Mouse (Mus musculus): ENCODE data around the gene Castor2.

Gene Castor2

GRCm38 (mm10) chr5:134164688-134165087 lies 65.2 kb downstream of the Castor2 start:
- DNase-seq (ENCODE audit: low spot score) = no peak

DNA sequence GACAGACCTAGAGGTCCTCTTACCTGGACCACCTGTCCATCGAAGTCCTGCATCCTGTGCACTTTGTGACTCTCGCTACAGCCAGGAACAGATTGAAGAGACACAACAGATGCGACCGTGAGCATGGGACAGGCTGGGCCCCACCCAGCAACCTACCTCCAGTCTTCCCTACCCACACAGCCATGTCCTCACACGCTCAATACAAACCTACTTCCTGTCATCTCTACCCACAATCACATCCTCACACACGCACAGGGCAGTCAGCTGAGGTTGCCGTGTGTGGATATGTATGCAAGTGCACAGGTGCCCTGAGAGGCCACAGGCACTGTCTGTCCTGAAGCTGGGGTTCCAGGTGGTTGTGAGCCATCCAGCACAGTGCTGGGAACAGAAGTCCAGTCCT lies 67.1 kb downstream of the Castor2 start:
- no peak for DNase-seq (ENCODE audit: low spot score)

DNA sequence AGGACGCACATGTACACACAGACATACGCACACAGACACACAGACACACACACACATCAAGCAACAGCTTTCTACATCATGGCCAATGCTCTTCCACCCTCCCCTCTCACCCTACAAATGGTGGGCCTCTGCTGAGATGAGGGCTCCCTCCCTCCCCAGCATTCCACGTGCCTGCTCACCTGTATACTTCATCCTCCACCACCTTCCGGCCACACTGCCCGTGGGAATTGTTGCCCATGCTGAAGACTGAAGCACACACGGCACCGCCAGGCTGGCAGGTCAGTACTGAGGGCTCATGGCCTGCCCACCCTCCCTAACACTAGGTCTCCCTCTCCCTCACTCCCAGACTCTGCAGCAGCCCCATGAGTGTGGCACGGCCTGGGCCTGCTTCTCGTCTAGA lies 68.5 kb downstream of the Castor2 start:
- no peak for DNase-seq (ENCODE audit: low spot score)

DNA sequence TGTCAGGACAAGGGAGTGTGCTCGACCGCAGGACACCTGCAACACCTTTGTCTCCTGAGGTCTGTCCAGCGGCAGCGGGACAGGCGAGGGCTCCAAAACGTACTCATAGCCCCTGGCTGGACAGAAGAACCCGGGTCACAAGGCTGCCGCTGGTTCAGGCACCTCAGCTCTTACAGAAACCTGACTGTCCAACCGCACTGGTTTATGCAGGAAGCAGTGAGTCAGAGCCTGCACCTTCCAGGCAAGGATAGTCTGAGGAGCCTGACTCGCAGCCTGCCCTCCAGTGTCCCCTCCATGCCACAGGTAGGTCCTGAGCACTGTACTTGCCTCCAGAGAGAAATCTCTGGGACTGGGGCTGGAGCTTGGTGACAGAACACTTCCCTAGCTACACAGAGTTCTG lies 69.7 kb downstream of the Castor2 start:
- no peak for DNase-seq (ENCODE audit: low spot score)

DNA sequence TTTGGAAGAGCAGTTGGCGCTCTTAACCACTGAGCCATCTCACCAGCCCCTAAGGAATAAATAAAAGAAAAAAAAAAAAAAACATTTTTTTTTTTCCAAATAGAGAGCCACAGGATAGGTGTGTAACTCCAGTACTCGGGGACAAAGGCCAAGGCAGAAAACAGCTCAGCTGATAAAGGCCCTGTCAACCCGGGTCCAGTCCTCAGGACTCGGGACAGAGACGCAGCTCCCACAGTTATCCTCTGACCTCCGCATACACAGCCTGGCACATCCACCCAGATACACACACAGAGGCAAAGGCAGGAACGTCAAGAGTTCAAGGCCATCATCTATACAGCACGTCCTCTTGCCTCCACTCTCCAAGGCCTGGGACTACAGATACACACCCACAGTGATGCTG lies 70.7 kb downstream of the Castor2 start:
- DNase-seq (ENCODE audit: low spot score) = no peak

- DNase-seq (ENCODE audit: low spot score) = no peak
Measured at GRCm38 (mm10) chr5:134173206-134173605, 73.7 kb downstream of the Castor2 start.

- no peak for DNase-seq (ENCODE audit: low spot score)
Measured at GRCm38 (mm10) chr5:134175696-134176095, 76.2 kb downstream of the Castor2 start.

DNA sequence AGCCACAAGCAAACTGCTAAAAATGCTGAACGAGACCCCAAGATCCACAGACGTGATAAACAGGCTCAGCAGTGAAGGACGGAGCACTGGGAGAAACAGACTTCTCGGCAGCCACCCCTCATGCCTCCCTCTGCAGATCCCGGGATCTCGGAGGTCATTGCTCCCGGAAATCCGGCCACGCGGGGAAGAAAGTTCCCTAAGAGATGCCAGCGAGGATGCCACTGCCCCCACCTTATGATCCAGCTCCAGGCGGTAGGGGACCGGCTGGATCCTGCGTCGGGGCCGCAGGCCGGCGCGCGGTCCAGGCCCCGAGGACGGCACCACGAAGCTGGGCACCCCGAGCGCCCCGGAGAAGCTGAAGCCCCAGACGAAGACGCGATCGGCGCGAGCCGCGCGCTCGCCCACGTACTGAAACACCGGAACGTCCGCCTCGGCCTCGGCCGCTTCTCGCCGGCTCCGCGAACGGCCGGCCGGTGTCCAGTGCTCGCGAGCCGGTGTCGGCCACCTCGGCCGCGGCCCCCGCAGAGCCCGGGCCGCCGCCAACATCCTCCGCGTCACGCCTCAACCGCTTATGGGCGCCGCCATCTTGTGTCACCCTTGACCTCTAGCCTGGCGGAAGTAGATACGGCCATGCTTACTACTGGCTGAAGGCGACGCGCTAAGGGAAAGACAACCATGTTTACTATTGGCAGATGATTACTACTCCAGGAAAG lies 76.8 kb downstream of the Castor2 start, which contains the start of gene Rcc1l:
Gene Rcc1l, minus strand, starts transcription at position 606 of the 713 bp plus-strand sequence.
- peak; percentile 77 for DNase-seq (ENCODE audit: low spot score)

GRCm38 (mm10) chr5:134178536-134178935 lies 79.0 kb downstream of the Castor2 start:
- no peak for DNase-seq (ENCODE audit: low spot score)

- peak; percentile 85 for DNase-seq (ENCODE audit: low spot score)
Measured at GRCm38 (mm10) chr5:134179871-134180270, 80.4 kb downstream of the Castor2 start.

- DNase-seq (ENCODE audit: low spot score) = no peak
Measured at GRCm38 (mm10) chr5:134182172-134182571, 82.7 kb downstream of the Castor2 start.

GRCm38 (mm10) chr5:134182735-134183134 lies 83.2 kb downstream of the Castor2 start:
- no peak for DNase-seq (ENCODE audit: low spot score)

DNA sequence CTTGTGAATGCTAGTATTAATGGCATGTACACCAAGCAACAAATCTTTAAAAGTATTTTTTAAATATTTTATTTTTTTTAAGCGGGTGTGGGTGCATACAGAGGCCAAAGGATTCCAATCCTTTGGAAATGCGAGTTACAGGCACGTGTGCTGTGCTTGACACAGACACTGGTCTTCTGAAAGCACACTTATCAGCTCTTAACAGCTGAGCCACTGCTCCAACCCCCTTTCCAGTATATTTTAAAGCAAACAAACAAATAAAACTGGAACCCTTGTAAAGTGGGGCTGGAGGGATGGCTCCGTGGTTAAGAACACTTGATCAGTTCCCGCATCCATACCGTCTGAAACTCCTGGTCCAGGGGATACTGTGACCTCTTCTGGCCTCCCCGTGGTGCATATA lies 83.7 kb downstream of the Castor2 start:
- no peak for DNase-seq (ENCODE audit: low spot score)

- peak; percentile 98 for DNase-seq (ENCODE audit: low spot score)
Measured at GRCm38 (mm10) chr5:134183880-134184808, 84.6 kb downstream of the Castor2 start, which contains the start of gene Gtf2ird2. Gene Gtf2ird2 (plus strand): TSS chr5:134184019.

GRCm38 (mm10) chr5:134186059-134186458 lies 86.5 kb downstream of the Castor2 start:
- no peak for DNase-seq (ENCODE audit: low spot score)

DNA sequence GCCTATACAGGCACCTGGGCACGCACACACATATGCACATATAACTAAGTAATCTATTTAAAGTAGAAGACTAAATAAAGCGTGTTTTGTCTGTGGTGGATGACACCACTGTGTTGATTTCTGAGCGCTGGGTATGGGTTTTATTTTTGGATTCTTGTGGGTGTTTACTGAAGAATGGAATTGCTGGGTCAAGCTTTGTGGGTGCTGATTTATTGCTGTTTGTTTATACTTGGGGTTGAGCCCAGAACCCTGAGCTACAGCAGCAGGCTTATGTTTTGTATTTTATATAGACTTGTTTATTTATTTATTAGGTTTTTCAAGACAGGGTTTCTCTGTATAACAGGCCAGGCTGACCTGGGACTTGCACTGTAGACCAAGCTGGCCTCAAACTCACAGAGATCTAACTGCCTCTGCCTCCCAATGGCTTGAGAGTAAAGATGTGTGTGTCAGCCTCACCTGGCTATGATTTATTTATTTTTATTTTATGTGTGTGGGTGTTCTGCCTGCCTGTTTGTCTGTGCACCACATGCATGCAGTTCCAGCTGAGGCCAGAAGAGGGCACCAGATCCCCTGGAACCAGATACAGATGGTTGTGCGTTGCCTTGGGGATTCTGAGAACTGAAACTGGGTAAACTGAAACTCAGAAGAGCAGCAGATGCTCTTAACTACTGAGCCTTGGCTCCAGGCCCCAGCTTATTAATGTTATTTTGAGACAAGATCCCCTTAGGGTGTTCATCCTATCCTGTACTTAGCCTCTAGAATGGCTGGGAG lies 87.6 kb downstream of the Castor2 start:
- DNase-seq (ENCODE audit: low spot score) = no peak

- no peak for DNase-seq (ENCODE audit: low spot score)
Measured at GRCm38 (mm10) chr5:134188571-134188970, 89.1 kb downstream of the Castor2 start.

- DNase-seq (ENCODE audit: low spot score) = no peak
Measured at GRCm38 (mm10) chr5:134193664-134194063, 94.2 kb downstream of the Castor2 start.

Measured in layer of hippocampus, adult 9-10 months (tissue).